Mouse (Mus musculus): ENCODE data around the gene Cpsf6. TPM values are rescaled to one million over a fixed set of nuclear protein-coding genes. Genes with fewer than 3 reads are reported as not detected.

The Cpsf6 gene
- total and polyA plus RNA-seq, 2 experiments from 2014 or later: 88.9 to 155 TPM

DNA sequence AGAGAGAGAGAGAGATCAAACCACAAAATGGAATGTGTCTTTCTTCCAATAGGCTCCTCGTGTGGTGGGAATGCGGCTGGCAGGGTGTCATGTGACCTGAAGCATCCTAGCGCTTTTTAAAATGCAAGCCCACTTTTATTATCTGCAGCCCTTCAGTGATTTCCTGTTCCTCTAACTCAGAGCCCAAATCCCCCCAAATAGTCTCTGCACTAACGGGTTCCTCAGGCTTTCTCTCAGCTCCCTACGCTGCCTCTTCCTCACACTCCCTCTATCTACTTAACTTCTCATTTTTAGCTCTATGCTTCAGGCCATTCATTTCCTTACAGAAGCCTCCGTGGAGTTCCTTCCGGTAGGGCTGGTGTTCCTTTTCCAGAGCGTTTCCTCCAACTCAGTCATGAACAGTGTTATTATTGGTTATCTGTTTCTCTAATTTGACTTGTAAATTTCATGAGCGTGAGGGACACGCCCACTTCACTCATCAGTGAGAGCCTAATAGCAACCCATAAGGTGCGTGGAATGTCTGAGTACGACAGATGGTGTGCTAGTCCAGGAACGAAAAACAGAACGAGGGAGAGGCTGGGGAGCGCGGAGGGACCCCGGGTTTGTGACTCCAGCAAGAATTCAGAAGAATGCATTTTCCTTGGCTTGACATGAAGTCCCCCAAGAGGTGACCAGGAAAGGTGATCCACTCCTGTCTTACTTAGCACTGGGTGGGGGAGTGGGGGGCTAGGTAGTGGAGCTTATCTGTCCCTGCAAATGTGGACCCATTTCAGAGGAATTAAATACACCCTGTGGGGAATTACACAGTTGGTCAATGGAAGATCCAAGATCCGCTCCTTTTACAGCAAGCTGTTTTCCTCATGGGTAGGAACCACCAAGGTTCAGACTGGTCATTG is 38.2 kb upstream of the Cpsf6 start:
- Histone ChIP-seq H3K4me1 (ENCODE audit: insufficient read depth) (peaks cover 9% of the 10 kb centered on the region; the same call in 1 of the 2 replicates), H3K27me3 (ENCODE audit: insufficient read depth, low read length) (no peaks in the 10 kb centered on the region), H3K27ac (ENCODE audit: low read depth, low read length) (peak overlapping the region; percentile 72), H3K36me3 (ENCODE audit: insufficient read depth) (no peaks in the 10 kb centered on the region), H3K9ac (peak overlapping the region; percentile 10; the same call in 1 of the 2 replicates), H3K4me2 (ENCODE audit: low read depth) (peak overlapping the region; percentile 55), H3K4me3 (ENCODE audit: low read depth, low read length) (peak overlapping the region; percentile 34), H3K9me3 (ENCODE audit: low read length) (no peaks in the 10 kb centered on the region)
- DNase-seq (peak; percentile 80), ATAC-seq (peak; percentile 90)
- 19% methylated on average over 18 of the region's 18 CpGs for WGBS
- TF ChIP-seq CTCF (IDR thresholded peaks at IDR 0.05; ENCODE audit: low read depth): no peak

DNA sequence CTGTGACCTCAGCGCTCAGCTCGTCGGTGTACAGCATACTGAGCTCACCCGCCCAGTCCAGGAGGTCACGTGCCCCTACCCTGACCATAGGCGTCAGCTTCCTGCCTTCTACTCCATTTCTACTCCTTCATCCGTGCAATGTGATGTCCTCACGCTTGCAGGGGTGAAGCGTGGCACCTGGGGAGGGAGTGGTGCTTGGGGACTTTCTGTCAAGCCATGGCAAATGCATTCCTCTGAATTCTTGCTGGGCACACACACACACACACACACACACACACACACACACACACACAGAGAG is 37.6 kb upstream of the Cpsf6 start:
- Histone ChIP-seq H3K4me1 (ENCODE audit: insufficient read depth) (peaks cover 9% of the 10 kb centered on the region; the same call in 1 of the 2 replicates), H3K36me3 (ENCODE audit: insufficient read depth) (no peaks in the 10 kb centered on the region), H3K4me2 (ENCODE audit: low read depth) (peak overlapping the region; percentile 55), H3K27me3 (ENCODE audit: insufficient read depth, low read length) (no peaks in the 10 kb centered on the region), H3K9me3 (ENCODE audit: low read length) (no peaks in the 10 kb centered on the region), H3K4me3 (ENCODE audit: low read depth, low read length) (no peak overlapping the region), H3K9ac (0 out of 2 replicates have a peak overlapping the region, but pooled peaks have one; percentile 10), H3K27ac (ENCODE audit: low read depth, low read length) (peak overlapping the region; percentile 72)
- ATAC-seq (0 out of 2 replicates have a peak, but pooled peaks have one; percentile 13), DNase-seq (no peak)
- 55% methylated on average over 9 of the region's 9 CpGs for WGBS
- no peak for TF ChIP-seq CTCF (IDR thresholded peaks at IDR 0.05; ENCODE audit: low read depth)

DNA sequence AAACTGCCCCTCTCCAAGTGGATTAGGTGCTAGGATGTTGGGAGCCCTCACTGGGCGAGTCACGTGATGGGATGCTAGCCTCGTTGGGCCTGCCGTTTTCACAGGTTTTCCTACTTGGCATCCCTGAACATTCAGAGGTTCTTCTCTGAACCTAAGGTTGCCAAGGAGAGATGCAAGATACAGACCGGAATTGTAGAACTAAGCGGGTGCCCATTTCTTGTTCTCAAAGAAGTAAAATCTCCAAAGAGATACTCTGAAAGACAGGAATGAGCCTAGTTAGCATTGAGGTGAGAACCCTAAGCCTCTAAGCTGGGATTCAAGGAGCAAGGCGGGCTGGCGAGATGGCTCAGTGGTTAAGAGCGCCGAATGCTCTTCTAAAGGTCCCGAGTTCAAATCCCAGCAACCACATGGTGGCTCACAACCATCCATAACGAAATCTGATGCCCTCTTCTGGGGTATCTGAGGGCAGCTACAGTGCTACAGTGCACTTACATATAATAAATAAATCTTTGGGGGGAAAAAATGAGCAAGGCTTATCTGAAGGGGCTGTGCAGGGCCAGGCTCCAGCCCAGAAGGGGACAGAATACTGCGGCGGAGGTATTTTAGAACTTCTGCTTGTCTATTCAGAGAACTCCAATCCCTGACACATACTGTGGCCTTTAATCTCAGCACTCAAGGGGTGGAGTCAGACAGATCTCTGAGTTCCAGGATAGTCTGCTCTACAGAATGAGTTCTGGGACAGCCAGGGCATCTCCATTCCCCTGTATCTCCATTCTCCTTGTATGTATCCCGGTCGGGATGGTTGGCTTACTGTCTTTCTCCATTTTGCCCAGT is 37.0 kb upstream of the Cpsf6 start:
- H3K4me3 ChIP-seq (ENCODE audit: low read depth, low read length): no peak overlapping the region
- H3K9ac ChIP-seq: 0 out of 2 replicates have a peak overlapping the region, but pooled peaks have one; percentile 10
- H3K4me1 ChIP-seq (ENCODE audit: insufficient read depth): peaks cover 9% of the 10 kb centered on the region; the same call in 1 of the 2 replicates
- peak overlapping the region; percentile 72 for H3K27ac ChIP-seq (ENCODE audit: low read depth, low read length)
- TF ChIP-seq CTCF (IDR thresholded peaks at IDR 0.05; ENCODE audit: low read depth): no peak
- 87% methylated on average over 16 of the region's 16 CpGs for WGBS
- no peaks in the 10 kb centered on the region for H3K36me3 ChIP-seq (ENCODE audit: insufficient read depth)
- peak overlapping the region; percentile 55 for H3K4me2 ChIP-seq (ENCODE audit: low read depth)
- no peaks in the 10 kb centered on the region for H3K27me3 ChIP-seq (ENCODE audit: insufficient read depth, low read length)
- no peaks in the 10 kb centered on the region for H3K9me3 ChIP-seq (ENCODE audit: low read length)
- ATAC-seq (no peak), DNase-seq (no peak)

DNA sequence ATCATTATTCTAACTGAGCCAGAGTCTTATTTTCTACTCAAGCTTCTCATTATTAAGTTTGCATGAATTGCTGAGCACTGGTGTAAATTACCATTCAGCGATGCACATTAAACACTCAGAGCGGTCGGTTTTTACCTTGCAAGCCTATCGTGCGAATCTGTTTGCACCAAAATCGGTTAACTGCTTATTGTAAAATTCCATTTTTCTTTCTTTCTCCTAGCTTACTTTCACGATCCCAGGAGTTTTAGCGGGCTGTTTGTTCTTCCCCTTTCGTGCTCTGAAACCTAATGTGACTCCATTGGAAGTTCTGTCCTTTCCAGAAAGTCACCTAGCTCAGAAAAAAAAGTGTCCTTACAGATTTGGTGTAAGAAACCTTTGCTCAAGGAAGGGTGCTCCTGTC is 36.3 kb upstream of the Cpsf6 start:
- ATAC-seq (no peak), DNase-seq (no peak)
- Histone ChIP-seq H3K4me2 (ENCODE audit: low read depth) (no peak overlapping the region), H3K27me3 (ENCODE audit: insufficient read depth, low read length) (no peaks in the 10 kb centered on the region), H3K4me1 (ENCODE audit: insufficient read depth) (peaks cover 9% of the 10 kb centered on the region; the same call in 1 of the 2 replicates), H3K27ac (ENCODE audit: low read depth, low read length) (no peak overlapping the region), H3K9ac (no peak overlapping the region), H3K36me3 (ENCODE audit: insufficient read depth) (no peaks in the 10 kb centered on the region), H3K4me3 (ENCODE audit: low read depth, low read length) (no peak overlapping the region), H3K9me3 (ENCODE audit: low read length) (no peaks in the 10 kb centered on the region)
- no peak for TF ChIP-seq CTCF (IDR thresholded peaks at IDR 0.05; ENCODE audit: low read depth)
- 62% methylated on average over 9 of the region's 9 CpGs for WGBS

DNA sequence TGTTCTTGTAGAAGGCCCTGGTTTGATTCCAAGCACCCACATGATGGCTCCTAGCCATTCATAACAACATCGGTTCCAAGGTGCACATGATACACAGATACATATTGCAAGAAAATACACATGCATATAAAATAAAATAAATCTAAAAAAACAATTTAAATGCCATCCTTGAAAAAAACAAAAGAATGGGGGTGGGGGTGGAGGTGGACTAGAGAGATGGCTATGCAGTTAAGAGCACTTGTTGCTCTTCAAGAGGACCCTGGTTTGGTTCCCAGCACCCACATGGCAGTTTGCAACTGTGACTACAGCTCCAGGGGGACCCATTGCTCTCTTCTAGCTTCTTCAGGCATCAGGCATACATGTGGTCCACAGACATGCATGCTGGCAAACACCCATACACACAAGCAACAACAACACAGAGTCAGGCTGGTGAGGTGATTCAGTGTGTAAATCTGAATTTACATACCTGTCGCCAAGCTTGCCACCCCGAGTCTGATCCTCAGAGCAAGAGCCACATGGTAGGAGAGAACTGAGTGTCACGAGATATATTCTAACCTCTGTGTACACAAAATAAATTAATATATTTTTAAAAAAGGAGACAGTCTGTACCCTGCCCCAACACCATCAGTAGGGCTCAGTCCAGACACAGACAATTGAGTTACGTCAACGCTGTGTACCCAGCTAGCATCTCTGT is 35.7 kb upstream of the Cpsf6 start:
- Histone ChIP-seq H3K27me3 (ENCODE audit: insufficient read depth, low read length) (no peaks in the 10 kb centered on the region), H3K9me3 (ENCODE audit: low read length) (no peaks in the 10 kb centered on the region), H3K27ac (ENCODE audit: low read depth, low read length) (no peak overlapping the region), H3K4me1 (ENCODE audit: insufficient read depth) (peaks cover 9% of the 10 kb centered on the region; the same call in 1 of the 2 replicates), H3K4me2 (ENCODE audit: low read depth) (no peak overlapping the region), H3K9ac (no peak overlapping the region), H3K36me3 (ENCODE audit: insufficient read depth) (no peaks in the 10 kb centered on the region), H3K4me3 (ENCODE audit: low read depth, low read length) (no peak overlapping the region)
- 78% methylated on average over 6 of the region's 6 CpGs for WGBS
- TF ChIP-seq CTCF (IDR thresholded peaks at IDR 0.05; ENCODE audit: low read depth): no peak
- DNase-seq: no peak
- no peak for ATAC-seq

DNA sequence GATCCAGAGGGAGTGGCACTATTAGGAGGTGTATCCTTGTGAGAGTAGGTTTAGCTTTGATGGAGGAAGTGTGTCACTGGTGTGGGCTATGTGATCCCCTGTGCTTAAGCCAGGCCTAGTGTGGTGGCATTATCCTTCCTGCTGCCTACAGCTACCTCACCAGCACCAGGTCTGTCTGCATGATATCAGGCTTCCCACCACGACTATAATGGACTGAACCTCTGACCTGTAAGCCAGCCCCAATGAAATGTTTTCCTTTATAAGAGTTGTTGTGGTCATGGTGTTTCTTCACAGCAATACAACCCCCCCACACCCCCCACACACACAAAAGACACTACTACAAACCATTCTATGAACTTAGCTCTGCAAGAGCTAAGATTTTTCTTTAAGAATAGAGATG is 34.9 kb upstream of the Cpsf6 start:
- DNase-seq (no peak), ATAC-seq (no peak)
- Histone ChIP-seq H3K4me1 (ENCODE audit: insufficient read depth) (peaks cover 9% of the 10 kb centered on the region; the same call in 1 of the 2 replicates), H3K27ac (ENCODE audit: low read depth, low read length) (no peak overlapping the region), H3K4me3 (ENCODE audit: low read depth, low read length) (no peak overlapping the region), H3K36me3 (ENCODE audit: insufficient read depth) (no peaks in the 10 kb centered on the region), H3K27me3 (ENCODE audit: insufficient read depth, low read length) (no peaks in the 10 kb centered on the region), H3K9me3 (ENCODE audit: low read length) (no peaks in the 10 kb centered on the region), H3K9ac (no peak overlapping the region), H3K4me2 (ENCODE audit: low read depth) (no peak overlapping the region)
- no peak for TF ChIP-seq CTCF (IDR thresholded peaks at IDR 0.05; ENCODE audit: low read depth)
- WGBS: 83% methylated on average over 1 of the region's 1 CpGs

Measured in forebrain, postnatal 0 days (tissue).